Mouse (Mus musculus) embryo, embryonic 10 days (tissue): ENCODE measurements around the gene Slc39a11.
"Not testable (repeated sequence)": the region's sequence is repeated elsewhere in the genome, so short reads cannot be mapped to it uniquely, and the experiment has no call there.

ENCODE experiments used
- DNase-seq: peaks from one replicate; pipeline ENCODE4 v3.0.0-alpha.2; 2015; ENCODE audit warnings: low spot score

The Slc39a11 gene

DNA sequence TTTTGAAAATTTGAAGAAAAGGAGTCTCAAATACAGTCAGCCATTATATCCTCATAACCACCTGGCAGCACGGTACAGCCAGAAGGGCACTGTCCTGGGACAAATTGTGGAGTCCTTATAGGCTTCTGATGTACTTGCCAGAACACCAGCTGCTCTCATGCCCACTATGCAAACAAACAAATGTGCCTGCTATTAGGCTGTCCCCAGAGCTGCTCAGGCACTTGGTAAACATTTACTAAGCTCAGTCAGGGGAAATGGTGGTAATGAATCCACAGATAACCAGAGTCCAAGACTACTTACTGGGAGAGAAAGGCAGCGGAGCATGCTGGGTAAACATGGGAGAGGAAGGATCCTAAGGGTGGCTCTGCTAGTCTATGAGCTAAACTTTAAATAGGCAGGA is 17.2 kb upstream of the Slc39a11 start:
- no peak for DNase-seq

DNA sequence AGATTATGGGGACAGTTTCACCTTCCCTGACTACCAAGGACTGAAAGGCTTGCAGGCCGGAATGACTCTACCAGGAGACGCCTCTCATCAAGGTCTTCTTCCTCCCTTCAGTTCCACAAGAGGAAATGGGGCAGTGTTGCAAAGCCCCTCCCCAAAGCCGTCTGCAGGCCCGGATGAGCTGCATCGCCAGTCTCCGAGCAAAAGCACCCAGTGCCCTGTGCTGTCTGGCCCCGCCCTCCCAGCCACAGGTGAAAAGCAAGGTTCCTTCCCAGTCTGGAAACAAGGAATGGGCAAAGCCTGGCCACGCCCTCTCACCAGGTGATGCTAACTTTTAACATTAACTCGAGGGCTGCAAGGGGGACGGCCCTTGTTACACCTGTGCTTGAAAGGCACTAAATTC is 16.8 kb upstream of the Slc39a11 start:
- DNase-seq = no peak

DNA sequence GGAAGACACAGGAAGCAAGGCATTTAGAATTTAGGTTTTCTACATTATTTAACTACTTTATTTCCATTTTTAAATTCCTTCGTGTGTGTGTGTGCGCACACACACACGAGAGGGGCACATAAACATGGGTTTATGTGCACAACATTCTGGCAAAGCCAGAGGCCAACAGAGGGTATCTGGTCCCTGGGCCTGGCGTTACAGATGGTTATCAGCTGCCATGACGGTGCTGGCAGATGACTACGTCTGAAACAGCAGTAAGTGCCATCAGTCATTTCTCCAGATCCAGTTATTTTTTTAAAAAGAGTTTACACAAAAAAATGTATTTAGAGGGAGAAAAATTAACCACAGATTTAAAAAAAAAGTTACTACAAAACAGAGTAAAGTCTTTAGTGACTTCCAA is 16.3 kb upstream of the Slc39a11 start:
- DNase-seq = no peak

DNA sequence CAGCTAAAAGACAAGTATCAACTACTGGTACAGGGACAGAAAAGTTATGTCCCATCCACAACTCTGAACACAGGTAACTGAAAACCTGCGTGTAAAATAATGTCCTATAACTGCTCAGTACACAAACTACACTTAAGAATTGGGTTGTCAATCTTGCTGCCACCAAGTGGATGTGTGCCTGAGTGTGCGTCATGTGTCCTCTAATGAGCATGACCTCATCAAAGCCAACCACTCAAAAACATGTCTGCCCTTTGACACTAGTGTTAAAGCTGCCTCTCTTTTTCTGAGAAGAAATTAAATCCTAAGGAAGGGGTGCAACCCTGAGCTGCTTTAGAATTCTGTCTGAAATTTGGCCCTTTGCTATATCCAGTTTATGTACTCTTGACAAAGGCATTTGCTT is 14.4 kb upstream of the Slc39a11 start:
- DNase-seq = no peak

DNA sequence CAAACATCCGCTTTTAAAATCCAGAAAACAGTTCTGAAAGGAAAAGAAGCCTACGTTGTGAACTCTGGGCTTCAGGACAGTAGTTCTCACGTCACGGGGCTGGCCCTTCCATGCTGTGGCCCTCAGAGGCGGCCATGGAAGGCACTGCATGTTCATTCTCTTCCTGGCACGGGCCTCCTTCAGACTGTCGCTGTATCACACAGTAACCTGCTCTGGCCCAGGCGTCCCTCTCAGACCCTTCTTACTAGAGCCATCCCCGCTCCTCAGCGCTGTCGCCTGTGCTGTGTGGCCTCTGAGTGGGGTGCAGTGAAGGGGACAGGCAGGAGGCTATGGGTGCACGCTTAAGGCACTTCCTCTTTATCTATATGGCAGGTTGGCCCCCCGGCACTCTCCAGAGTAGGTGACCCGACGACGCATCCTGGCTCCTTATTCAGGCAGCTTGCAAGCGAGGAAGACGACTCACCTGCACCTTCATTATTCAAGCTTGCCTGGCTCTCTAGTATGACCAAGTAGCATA is 12.0 kb upstream of the Slc39a11 start:
- no peak for DNase-seq

DNA sequence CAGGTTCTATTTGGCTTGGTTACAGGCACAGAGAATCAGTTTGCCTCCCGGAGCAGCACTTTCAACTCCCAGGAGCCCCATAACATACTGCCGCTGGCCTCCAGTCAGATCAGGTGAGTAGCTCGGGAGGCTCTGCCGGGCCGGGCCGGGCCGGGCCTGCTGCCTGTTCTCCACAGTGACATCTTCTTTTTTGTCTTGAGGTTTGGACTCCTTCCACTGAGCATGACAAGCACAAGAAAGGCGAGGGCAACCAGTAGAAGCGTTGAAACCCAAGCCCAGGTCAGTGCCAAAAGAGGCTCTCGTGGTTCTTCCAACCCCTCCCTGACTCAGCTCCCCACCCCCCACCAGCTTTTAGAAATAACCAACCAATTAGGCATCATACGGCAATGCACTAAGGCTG is 11.1 kb upstream of the Slc39a11 start:
- no peak for DNase-seq

DNA sequence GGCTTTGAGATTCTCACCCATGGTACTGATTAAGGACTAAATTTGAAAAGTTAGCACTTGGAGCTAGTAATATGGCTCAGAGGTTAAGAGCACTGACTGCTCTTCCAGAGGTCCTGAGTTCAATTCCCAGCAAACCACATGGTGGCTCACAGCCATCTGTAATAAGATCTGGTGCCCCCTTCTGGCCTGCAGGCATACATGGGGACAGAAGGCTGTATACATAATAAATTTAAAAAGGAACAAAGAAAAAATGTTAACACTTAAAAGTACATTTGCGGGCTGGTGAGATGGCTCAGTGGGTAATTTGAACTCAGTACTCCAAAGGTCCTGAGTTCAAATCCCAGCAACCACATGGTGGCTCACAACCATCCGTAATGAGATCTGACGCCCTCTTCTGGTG is 10.3 kb upstream of the Slc39a11 start:
- not testable (repeated sequence) for DNase-seq

DNA sequence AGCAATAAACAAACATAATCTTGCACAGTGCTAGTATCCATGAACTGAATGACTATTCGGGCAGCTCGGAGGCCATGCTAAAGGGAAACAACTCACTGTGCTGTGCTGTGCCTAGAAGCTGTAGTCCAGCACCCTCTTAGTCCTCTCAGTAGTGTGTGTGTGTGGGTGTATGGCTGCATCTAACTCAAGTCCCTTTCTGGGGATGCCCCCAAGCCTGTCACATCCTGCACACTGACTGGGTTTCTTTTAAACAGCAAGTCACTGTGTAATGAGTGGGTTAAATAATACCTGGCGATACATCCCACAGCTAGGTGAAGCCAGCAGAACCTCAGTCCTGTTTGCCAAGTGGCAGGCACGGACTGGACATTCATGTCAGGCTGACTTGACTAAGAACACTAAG is 8.9 kb upstream of the Slc39a11 start:
- DNase-seq = no peak

DNA sequence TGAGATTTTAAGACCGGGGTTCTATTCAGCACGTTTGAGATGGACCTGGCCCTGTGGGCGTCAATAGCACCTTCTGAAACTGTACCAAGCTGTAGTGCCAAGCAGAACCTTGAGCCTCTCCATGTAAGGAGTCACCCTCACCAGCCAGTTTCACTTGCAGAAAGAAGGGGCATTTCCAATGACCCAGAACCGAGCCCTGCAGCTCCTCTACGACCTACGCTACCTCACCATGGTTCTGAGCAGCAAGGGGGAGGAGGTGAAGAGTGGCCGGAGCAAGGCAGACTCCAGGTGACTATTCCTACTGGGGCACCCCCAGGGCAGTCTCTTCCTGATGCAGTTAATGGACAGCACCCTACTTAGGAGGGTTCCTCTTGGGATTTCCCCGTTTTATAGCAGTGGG is 8.4 kb upstream of the Slc39a11 start:
- DNase-seq = no peak

DNA sequence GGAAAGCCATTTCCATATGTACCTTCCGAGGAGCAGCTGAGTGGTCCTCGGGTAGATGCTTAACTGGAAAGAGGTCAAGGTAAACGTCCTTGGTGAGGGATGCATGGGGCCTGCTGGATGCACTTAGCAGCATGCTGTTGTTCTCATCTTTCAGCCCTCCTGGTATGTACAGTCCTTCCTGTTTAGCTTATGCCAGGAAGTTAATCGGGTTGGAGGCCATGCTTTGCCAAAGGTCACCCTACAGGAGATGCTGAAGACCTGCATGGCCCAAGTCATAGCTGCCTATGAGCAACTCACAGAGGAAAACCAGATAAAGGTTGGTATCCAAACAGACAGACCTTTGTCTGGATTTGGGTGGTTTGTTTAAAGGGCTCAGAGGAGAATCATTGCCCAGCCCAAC is 7.3 kb upstream of the Slc39a11 start:
- no peak for DNase-seq

DNA sequence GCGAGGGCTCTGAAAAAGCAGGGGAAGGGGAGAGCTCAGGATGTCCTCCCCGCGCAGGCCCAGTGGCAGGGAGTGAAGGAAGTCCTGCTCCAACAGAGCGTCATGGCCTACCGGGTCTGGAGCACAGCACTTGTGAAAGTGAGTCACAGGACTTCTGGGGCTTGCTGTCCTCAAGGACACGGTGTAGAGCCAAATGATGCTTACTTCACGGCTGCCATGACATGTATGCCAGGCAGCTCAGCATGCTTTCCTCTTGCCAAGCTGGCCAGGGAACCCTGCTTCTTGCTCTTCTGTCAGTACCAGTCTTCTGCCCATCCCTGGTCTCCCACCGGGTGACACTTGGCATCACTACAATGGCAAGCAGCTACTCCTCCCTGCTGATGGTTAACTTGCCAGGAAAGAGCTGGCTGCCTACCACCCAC is 6.6 kb upstream of the Slc39a11 start:
- DNase-seq = no peak

DNA sequence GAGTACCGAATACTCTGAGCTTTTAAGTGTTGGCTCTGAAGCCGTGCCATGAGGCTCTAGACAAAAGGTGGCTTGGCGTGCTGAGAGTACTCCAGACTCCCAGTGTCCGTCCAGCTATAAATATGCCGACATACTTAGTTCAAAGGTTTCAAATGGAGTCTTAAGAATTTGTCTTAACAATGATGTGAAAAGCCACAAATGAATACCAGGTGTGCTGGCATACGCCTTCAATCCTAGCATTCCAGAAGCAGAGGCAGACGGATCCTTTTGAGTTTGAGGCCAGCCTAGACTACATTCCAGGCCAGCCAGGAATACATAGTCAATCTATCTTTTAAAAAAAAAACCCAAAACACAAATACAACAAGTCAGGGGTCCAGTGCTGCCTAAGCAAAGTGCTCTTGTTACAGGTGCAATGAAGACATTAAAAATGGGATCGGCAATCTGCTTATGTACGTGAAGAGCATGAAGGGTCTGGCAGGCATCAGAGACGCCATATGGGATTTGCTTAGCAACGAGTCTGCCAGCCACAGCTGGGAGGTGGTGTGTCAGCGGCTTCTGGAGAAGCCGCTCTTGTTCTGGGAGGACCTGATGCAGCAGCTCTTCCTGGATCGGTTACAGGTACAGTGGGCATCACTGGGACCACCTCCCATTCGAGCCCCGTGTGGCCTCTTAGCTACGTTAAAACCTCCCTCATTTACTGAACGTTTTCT is 4.8 kb upstream of the Slc39a11 start:
- no peak for DNase-seq

DNA sequence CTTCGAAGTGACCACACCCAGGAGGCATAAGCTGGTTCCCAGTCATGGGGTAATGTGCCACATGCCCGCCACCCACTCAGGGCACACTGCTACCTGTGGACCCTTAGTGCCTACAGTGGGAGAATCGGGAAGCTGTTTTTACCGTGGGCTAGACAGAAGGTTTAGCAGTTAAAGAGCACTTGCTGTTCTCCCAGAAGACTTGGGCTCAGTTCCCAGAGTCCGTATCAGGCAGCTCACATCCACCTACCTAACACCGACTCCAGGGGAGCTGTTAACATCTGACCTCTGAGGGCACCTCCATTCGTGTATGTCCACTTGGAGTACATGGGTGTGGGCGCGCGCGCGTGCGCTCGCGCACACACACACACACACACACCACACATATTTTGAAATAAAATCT is 4.2 kb upstream of the Slc39a11 start:
- no peak for DNase-seq

DNA sequence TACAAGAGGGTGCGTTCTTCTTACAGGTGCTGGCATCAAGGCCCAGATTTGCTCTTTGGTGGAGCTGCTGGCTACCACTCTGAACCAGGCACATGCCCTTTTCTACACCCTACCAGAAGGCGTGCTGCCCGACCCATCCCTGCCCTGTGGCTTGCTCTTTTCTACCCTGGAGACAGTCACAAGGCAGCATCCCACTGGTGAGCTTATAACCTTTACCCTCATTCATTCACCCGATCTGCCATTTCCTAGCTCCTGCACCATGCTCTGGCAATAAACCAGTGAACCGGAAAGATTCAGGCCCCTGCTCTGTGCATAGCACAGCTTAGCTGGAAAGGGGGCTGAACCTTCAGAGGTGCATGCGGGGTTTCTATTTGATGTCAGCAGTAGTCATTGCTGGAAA is 2.6 kb upstream of the Slc39a11 start:
- no peak for DNase-seq

DNA sequence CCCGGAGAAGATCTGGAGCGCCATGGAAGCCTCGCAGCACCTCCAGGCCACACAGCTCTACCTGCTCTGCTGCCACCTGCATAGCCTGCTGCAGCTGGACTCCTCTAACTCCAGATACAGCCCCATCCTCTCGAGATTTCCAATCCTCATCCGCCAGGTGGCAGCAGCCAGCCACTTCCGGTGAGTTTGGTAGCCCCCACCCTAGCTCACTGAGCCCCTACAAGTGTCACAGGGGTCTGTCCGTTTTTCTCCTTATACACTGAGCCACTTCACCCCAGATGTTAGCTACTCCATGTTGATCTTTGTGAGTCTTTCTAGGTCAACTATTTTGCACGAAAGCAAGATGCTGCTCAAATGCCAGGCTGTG is 2.0 kb upstream of the Slc39a11 start:
- DNase-seq = peak; percentile 75

DNA sequence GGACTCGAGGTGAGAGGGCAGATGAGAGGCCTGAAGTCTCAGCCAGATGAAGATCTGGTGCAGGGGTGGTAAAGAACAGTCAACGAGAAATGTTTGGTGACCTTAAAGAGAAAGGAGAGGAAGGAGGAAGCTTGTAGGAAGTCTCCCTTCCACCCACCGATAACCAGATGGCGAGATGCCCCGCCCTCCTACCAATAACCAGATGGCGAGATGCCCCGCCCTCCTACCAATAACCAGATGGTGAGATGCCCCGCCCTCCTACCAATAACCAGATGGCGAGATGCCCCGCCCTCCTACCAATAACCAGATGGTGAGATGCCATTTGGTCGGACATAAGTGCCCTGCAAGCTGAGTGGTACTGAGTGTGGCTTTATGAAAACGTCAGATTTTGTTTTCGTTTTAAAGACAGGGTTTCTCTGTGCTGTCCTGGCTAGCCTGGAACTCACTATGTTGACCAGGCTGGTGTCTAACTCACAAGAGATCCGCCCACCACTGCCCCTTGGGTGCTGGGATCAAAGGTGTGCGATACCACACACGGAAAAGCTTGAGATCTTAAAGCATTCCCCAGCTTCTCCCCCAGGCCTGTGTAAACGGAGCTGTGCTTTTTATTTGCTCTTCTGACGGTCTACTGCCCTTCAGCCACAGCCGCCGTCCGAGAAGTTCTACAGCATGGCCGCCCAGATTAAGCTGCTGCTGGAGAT is 1.5 kb upstream of the Slc39a11 start:
- no peak for DNase-seq

DNA sequence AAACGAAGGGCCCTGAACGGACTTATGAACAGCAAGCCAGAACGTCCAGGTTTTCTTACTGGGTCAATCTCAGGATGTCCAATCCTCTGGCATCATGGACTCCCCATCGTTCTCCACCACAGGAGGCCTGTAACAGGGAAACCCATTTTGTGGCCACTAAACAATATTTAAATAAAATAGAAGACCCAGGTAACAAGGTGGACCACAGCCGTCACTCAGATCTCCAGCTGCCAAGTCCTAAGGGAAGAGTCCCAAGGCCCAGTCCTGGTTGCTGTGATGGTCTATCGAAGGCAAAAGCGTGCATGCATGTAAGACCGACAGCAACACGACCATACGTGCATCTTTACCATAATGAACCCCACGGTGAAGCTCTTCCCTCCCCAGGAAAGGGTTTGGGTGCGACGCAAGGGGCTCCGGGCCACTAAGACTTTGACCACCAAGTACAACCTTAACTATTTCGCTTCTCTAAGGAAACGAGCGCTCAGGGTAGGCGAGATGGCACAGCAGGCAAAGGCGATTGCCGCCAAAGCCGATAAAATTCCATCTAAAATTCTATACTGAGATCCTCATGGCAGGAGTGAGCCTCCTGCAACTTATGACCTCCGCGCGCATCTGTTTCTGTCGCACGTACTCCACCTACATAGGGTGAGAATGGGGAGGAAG is 1.1 kb downstream of the Slc39a11 start, which contains the start of gene Cog1:
Gene Cog1 (plus strand): TSS at position 480 of the 663 bp plus-strand sequence.
- DNase-seq = no peak

DNA sequence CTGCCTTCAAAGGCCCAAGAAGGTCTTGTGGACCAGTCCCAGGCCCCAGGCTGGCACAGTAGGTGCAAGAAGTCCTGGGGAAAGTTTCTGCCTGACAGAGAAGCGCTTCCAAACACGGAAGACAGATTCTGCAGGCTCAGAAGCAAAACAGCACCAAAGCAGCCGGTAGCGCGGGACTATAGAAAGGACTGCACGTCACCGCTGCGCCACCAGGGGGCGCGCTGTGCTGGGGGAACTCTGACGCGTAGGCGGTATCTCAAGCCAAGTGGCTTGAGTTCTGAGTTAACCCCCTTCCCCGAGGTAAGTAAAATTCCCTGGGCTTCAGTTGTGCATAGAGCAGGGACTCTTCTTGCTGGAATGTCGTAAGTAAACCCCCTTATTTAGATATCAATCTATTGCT is 1.7 kb downstream of the Slc39a11 start:
- DNase-seq = peak; percentile 93

DNA sequence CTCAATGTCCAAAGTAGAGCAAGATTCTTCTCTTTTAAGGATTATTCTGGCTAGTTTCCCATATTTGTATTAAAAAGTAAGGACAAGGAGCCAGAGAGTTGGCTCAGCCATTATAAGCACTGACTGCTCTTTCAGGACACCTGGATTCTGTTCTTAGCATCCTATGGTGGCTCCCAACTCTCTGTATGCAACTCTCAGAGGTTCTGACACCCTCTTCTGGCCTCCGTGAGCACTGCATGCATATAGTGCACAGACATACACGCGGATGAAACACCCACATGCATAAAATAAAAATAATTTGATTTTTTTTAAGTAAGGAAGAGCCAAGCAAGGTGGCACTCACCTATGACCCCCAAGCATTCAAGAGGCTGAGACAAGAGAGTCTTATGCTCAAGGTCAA is 4.7 kb downstream of the Slc39a11 start:
- DNase-seq = no peak

DNA sequence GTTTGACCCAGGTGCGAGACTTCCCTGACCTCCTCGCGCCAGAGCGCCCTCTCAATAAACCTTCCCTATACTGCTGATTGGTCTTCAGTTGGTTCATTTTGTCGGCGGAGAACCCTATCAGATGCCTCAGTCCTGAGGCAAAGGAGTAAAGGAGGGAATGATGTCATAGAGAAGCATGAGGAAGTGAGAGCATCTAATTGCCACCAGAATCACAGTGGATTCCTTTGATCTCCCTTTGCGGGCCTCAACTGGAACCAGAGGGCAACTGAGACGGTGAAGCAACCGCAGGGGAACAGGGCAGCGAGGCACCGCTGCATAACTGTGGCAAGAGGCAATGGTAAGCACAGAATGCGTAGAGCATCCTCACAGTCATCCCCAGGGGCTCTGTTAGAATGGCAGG is 11.2 kb downstream of the Slc39a11 start:
- no peak for DNase-seq

DNA sequence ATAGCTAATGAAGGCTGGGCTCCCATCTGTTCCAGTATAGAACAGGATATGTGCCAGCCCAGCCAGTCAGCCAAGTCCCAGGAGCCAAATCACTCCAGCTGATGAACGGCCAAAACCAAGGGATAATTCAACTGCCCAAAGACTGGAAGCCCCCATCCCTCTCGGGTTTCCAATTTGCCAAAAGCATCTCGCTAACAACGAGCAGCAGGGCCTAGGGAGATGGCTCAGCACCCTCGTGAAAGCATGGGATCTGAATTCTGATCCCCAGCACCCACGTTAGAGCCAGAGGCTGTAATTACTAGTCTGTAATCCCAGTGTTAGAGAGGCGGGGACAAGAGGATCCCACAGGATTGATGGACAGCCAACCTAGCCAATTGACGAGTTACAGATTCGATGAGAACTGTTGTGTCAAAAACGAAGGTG is 15.2 kb downstream of the Slc39a11 start:
- DNase-seq = no peak

DNA sequence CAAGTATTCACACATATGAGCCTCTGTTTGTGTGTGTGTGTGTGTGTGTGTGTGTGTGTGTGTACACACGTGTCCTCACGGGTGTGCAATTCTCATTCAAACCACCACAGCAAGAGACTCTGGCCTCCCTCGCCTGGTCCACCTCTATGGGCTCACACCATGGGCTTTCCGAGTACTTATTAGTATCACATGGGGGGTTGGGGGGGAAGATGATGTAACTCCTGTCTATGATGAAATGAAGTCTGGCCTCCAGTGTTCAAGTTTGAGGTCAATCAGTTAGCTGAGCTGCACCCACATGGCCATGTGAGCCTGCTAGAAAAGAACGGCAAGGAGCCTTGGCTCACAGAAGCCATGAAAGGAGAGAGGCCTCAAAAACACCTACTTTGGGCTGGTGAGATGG is 16.5 kb downstream of the Slc39a11 start:
- no peak for DNase-seq

DNA sequence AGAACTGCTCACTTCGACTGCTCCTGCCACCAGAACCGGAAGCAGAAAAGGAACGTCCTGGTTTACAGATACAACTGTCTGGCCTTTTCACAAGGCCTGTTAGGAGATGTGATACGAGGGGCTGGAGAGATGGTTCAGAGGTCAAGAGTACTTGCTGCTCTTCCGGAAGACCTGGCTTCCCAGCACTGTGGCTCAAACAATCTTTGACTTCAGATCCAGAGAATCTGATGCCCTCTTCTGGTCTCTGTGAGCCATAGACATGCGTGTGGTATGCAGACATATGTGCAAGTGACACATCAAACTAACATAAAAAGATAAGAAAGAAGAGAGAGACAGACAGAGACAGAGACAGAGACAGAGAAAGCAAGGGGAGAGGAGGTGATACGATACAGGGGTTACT is 17.6 kb downstream of the Slc39a11 start:
- no peak for DNase-seq
